Mouse (Mus musculus) cerebellum, postnatal 25 days (tissue): ENCODE data around the gene Zbtb6.

ENCODE experiments used
- DNase-seq, 2 experiments: peaks; one replicate each; pipeline ENCODE4 v3.0.0; 2021; ENCODE audit warnings: mixed read lengths in 2 of 2

Gene Zbtb6

GRCm38 (mm10) chr2:37442611-37443591 is at the start of gene Zbtb6, which contains the start of the genes Zbtb26 and Rabgap1:
Gene Zbtb6 (minus strand): TSS chr2:37443171.
Gene Zbtb26 (minus strand): TSS chr2:37443135.
Gene Rabgap1 (plus strand): TSS chr2:37443279.
- peak; percentile 97 for DNase-seq

DNA sequence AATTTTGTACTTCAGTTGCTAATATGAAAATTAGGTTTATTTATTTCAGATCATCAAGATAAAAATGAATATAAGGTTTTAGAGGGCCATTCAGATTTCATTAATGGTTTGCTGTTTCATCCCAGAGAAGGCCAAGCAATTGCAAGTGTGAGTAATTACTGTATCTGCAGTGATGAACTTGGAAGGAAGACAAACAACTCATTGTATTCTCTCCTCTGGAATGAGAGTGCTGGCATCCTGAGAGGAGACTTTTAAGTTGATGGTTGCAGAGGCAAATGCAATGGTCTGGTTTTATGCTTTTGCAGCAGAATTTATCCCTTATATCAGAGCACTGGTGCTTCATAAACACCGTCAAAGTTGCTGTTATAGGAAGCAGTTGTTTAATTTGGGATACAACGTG is 46.0 kb upstream of the Zbtb6 start:
- DNase-seq, result no peak

GRCm38 (mm10) chr2:37486408-37486807 is 43.4 kb upstream of the Zbtb6 start:
- no peak for DNase-seq

DNA sequence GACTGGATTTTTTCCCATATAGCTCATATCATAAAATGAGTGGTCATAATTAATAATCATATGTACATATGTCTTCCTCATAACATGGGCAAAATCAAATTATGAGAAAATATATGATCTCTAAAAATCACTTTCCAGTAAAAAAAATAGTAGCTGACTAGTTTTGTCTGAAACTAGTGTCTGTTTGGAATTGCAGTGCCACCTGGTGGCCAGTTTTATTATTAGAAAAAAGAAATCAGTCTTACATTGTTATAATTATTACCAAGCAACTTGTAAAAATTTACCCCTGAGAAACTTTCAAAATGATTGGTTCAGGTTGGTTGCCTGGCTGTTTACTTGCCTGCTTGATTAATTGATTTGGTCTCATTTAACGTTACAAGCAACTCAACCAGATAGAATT is 42.4 kb upstream of the Zbtb6 start:
- peak in 1 of 2 experiments; percentile 43 for DNase-seq

DNA sequence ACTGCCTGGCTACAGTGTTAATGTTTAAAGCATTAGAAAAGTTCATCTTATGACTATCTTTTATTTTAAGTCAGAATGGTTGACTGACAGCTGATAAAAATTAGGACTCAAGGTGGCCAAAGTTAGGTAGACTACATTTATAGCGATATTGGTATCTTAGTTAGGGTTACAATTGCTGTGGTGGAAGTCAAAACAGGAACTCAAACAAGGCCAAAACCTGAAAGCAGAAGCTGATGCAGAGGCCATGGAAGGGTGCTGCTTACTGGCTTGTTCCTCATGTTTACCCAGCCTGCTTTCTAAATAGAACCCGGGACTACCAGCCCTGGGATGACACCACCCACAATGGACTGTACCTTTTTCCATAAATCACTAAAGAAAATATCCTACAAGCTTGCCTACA is 41.2 kb upstream of the Zbtb6 start:
- DNase-seq, result no peak

- no peak for DNase-seq
Observed at GRCm38 (mm10) chr2:37480039-37480438, 37.1 kb upstream of the Zbtb6 start.

- no peak for DNase-seq
Observed at GRCm38 (mm10) chr2:37479559-37479958, 36.6 kb upstream of the Zbtb6 start.

DNA sequence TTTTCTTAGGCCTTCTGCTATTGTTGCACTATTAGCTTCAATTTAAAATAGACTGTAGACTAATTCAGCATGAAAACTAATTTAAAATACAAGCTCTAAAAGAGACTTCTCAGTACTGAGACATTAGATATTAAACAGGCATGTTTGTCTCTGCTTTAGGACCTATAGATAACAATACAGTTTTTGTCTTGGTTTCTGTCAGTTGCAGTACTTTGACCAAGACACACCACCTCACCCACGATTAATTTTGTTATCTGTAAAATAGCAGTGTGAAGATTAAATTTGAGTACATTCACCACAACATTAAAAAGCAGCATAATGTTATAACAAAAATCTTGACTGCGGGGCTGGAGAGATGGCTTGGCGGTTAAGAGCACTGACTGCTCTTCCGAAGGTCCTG is 23.3 kb upstream of the Zbtb6 start:
- DNase-seq, result no peak

DNA sequence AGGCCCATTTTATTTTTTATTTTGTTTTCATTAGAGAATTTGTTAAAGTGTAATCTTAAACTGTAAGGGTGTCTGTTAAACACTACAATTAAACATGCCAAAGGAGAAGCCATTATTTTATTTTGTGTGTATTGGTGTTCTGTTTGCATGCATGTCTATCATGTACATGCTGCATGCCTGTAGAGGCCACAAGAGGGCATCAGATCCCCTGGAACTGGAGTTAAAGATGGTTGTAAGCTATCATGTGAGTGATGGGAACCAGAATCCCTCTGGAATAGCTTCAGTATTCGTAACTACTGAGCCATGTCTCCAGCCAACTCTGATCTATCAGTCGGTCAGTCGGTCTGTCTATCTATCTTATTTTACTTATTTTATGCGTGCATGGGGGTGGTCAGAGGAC is 17.7 kb upstream of the Zbtb6 start:
- no peak for DNase-seq

DNA sequence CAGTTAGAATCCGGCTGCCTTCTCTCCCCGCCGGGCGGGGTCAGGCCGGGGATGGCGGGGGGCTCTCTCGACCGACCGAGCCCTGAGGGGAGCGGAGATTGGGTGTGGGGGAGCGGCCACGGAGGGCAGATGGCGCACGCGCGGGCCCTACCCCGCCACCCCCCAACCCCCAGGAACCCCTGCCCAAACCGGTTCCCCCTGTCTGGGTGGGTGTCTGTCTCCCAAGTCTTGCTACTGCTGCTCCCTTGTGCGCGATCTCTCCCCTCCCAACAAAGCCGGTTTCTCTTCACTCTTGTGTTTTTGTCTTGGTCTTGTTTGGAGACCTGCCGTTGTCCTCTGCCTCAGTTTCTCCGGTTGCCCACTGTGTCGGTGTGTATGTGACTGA is 9.4 kb upstream of the Zbtb6 start:
- DNase-seq, result no peak

GRCm38 (mm10) chr2:37451667-37452375 is 8.8 kb upstream of the Zbtb6 start:
- peak; percentile 93 to 97 for DNase-seq

- no peak for DNase-seq
Observed at GRCm38 (mm10) chr2:37431609-37432008, 11.4 kb downstream of the Zbtb6 start.

DNA sequence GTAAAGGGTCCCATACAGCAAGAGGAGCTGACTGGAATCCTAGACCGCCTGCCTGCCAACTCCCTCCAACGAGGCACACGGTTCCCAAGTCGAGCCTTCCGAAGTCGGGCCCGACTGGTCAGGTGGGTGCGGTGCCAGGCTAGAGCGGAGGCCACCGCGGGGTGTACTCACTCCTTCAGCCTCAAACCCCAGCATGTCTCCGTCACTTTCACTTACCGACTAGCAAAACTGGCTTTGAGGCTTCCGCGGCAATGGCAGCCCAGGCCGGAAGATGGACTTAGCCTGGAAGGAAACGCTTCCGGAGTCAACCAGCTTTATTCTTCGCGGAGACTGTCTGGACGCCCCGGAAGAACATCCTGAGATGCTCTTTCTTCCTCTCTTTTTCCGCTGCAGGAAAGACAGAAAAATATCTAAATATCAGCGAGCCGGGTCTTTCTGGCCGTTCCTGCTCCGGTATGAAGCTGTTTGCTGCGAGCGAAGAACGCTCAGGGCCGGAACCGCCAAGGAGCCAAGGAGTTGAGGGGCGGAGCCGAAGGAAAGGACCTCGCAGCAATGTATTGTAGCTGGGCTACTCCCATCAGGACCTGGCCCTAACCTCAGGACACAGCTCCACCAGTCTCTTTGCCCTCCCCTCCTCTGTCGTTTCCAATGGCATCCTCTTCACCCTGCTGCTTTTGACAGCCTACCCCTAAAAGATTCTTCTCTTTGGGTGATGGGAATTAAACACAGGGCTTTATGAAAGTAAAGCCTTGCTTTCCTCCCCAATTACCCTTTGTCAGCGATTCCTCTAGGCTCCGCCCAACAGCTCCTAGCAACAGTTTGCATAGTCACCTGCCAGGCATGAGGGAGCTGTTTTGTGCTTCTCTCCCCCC is 12.1 kb downstream of the Zbtb6 start:
- DNase-seq, result peak; percentile 80 to 87

DNA sequence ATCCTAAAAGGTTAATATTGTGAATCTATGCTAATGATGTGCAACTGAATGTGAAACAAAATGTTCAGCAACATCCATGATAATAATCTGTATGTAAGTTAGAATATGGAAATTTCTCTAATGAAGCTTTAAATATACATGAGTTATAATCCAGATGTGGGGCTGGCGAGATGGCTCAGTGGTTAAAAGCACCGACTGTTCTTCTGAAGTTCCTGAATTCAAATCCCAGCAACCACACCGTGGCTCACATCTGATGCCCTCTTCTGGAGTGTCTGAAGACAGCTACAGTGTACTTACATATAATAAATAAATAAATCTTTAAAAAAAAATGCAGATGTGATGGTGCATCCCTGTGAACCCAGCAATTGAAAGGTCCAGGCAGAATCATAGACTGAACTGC is 19.3 kb downstream of the Zbtb6 start:
- DNase-seq, result peak in 1 of 2 experiments; percentile 17

GRCm38 (mm10) chr2:37422306-37423304 is 20.4 kb downstream of the Zbtb6 start, which contains the start of gene Rc3h2:
Gene Rc3h2 (minus strand): TSS chr2:37422903.
- peak; percentile 92 to 95 for DNase-seq

DNA sequence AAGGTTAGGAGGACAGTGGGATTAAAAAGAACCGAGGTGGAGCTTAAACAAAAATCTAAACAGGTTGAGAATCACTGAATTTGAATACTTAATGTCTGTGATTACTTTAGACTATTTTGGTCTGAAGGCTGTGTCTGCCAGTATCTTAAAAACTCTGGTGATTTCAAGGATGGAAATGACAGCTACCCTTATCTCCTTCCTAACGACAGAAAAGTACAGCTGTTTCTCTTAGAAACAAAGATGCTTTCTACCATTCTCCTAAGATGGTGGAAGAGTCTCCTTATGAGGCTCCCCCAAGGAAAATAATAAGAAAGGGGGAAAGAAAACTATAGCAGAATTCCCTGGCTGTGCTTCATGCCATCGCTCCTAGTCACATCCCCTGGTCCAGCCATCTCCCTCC is 21.1 kb downstream of the Zbtb6 start:
- DNase-seq, result no peak

GRCm38 (mm10) chr2:37395539-37395938 is 47.4 kb downstream of the Zbtb6 start:
- no peak for DNase-seq

GRCm38 (mm10) chr2:37382921-37383320 is 60.0 kb downstream of the Zbtb6 start:
- no peak for DNase-seq

DNA sequence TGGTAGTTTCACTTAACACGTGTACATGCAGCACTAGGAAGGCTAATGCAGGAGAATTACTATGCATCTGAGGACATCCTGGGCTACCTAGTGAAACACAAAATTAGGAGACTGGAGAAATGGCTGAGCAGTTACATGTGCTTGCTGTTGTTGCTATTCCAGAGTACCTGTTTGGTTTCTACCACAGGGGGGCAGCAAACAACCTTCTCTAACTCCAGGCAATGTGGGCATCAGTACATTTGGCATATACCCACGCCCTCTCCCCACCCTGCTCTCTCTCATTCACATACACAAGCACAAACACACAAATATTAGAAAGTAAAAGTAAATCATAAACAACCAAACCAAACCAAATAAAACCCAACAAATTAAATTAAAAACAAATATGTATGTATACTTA is 62.8 kb downstream of the Zbtb6 start:
- DNase-seq, result peak; percentile 59 to 75

GRCm38 (mm10) chr2:37376018-37376417 is 67.0 kb downstream of the Zbtb6 start:
- DNase-seq, result no peak
